Mouse (Mus musculus) mouse embryonic stem cell (cell line): ENCODE measurements around the gene Ikzf3.

Experiments used
- in situ Hi-C, 2 experiments: fragments of 300-500 bp; cut with MboI; formaldehyde crosslinking; loops; 1 replicate in 1 of 2; 3 replicates in 1 of 2; pipeline ENCODE4 v1.14.3; 2019 to 2020; ENCODE audit warnings: low sequenced_read_pairs in 2 of 2, low pct_unique_long_range_greater_than_20kb in 1 of 2, mixed read lengths in 1 of 2; ENCODE audit not compliant: unreplicated experiment in 1 of 2

The Ikzf3 gene

GRCm38 (mm10) chr11:98580301-98581121, 34.7 kb upstream of the Ikzf3 start:
- in situ Hi-C loops: no loop called here

DNA sequence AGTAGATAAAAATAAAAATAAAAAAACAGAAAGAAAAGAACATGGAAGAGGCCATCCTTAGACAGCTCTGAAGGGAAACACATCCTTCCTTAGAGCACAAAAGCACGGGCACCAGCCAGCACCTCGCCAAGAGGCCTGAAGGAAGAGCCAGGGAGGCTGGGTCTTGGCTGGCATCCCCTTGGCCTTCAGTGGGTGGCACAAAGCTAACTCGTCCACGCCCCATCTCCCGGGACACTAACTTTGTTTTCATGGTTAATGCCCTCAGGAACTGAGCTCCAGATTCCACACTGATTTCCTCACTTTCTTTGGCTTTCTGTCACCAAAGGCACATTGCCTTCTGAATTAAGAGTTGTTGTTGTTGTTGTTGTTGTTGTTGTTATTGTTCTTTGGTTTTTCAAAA, 31.9 kb upstream of the Ikzf3 start:
- in situ Hi-C loops: no loop called here

DNA sequence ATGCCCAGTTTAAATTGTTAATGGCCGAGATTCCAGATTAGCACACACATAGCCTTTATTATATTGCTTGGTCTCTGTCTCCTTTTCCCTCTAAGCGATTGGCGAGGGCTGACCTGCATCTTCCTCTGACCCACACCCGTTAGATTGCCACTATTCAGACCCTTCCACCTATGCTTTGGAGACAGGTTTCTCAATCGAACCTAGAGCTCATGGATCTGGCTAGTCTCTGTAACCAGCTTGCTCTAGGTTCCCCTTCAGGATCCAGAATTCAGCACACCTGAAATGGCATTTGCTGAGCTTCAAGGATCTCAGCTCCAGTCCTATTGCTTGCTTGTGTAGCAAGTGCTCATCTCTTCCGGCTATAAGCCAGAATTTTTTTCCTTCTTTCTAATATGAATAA, 23.6 kb upstream of the Ikzf3 start:
- in situ Hi-C loops: no loop called here

- in situ Hi-C loops: no loop called here
Measured at GRCm38 (mm10) chr11:98568326-98568725, 22.5 kb upstream of the Ikzf3 start.

DNA sequence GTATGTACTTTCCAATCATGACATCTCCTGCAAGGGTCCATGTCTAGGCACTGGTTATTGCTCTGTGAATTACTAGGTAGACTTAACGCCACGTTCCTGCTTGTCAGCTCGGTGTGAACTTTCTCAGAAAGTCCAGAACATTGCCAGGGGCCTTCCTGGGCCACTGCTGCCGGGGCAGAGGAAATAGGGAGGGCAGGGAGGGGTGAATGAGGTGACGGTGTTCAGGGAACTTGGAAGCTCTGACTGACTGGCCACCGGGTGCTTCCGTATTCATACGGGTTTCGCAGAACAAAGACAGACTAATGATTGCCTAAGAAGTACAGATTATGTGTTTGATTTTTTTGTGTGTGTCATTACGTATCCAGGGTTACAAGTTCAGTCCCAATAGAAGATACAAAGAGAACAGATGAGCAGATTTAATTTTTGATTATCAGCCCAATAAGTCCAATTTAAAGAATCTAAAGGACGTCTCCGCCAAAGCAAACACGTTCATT, 18.1 kb upstream of the Ikzf3 start:
- in situ Hi-C loops: no loop called here

GRCm38 (mm10) chr11:98563025-98563424, 17.2 kb upstream of the Ikzf3 start:
- in situ Hi-C loops: no loop called here

DNA sequence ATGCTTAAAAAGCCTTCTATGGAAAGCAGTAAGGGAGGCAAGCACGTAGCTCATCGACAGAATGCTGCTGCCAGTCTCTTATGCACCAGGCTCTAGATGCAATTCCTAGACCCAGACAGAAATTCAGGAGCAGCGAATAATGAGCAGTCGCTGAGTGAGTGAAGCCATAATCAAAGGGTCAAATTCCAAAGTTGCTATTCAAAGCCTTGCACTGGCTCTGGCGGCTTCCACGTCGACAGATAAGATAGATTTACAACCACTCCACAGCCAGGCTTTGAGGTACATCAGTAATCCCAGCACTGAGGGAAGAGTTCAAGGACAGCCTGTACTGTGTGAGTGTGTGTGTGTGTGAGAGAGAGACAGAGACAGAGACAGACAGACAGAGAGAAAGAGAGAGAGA, 15.1 kb upstream of the Ikzf3 start:
- in situ Hi-C loops: no loop called here

DNA sequence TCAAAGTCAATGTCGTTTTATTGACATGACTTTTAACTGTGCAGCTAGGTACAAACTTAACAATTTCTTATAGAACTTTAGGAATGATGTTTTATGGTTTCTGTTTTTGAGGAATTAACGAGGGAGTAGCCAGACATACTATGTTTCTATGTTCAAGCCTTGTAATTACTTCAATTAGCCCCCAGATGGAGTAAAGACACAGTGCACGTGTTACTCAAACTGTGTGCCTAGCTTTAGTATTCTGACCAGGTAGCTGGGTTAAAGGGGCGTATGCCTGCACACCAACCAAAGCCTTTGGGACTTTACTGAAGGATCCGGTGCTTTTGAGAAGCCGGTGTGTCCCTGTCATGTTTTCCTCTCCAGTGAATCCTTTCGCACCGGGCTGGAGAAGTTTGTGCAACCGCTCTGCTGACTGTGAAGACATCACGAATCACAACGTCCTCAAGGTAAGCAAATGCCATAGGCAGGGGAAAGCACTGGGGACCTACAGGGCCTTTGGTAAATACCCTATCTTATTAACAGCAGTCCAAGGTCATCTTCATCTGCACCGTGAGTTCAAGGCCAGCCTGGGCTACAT, 9.4 kb upstream of the Ikzf3 start:
- in situ Hi-C loops: no loop called here

GRCm38 (mm10) chr11:98553966-98554365, 8.1 kb upstream of the Ikzf3 start:
- in situ Hi-C loops: no loop called here

DNA sequence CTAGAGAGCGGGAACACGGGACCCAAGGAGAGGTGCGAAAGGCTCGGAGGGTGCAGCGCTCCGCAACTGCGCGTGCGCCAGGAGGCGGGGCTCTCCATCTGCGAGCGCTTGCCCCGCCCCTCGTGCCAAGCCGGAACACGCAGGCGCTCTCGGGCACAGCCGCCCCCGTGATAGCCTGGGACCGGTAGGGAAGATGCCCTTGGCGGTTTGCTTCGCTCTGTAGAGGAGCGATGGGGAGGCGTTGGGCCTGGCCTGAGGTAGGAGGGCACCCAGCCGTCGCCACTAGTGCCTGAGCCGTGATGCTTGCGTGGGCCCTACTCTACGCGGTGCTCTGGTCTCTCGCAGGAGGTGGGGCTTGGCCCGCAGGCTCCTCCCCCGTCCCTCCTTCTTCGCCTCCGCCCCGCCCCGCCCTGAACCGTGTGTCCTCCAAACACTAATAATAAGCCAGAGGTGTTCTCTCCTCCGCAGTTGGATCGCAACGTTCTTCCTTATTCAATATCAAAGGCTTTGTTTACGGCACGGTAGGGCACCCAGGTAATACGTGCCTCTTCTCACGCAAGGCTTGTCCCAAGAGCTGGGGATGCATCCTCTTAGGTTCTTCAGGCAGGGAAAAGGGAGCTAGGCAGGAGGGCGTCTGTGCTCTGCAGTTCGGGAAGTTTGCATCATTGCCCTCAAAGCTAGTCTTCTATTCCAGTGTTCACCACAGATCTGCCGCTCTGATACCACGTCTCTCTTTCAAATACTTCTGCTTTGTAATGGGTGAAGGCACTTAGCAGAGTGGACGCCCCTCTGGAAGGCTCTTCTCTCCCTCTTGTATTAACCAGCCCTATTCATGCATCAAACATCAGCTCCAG, 5.4 kb upstream of the Ikzf3 start, which contains the start of gene Zpbp2:
Zpbp2 (plus strand) TSS at position 123 of the 854 bp plus-strand sequence.
- in situ Hi-C loops: no loop called here

DNA sequence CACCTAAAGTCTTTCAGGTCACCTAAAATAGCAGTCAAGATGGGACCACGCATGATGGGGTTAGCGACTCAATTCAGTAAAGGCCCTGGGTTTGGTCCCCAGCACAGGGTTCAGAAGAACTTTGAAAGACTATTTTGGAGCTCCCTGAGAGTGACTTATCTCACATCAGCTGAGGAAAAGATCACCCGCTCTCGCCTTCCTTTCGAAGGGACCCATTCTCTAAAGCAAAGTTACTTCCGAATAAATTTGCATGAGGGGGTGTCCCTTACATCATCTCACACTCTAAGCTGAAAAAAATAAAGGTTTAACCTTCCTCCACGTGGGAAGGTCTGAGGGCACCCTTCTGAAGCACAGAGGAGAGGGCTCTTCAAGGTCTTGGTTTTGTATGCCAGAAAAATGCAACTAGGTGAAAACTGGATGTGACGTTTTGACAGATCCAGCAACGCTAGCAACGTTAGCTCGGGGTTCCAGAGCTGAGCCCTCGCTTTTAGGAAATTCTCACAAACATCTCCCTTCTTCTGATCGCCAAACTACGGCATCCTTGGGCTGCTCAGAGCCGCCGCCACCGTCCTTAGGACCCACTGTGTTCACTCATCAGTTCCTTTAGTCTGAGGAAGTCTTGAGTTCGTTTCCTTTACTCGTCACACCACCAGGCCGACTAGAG, 4.6 kb upstream of the Ikzf3 start:
- in situ Hi-C loops: no loop called here

- in situ Hi-C loops: no loop called here
Measured at GRCm38 (mm10) chr11:98549363-98549762, 3.5 kb upstream of the Ikzf3 start.

- in situ Hi-C loops: no loop called here
Measured at GRCm38 (mm10) chr11:98547308-98547693, 1.5 kb upstream of the Ikzf3 start.

GRCm38 (mm10) chr11:98546529-98547307, 887 bp upstream of the Ikzf3 start:
- in situ Hi-C loops: no loop called here

DNA sequence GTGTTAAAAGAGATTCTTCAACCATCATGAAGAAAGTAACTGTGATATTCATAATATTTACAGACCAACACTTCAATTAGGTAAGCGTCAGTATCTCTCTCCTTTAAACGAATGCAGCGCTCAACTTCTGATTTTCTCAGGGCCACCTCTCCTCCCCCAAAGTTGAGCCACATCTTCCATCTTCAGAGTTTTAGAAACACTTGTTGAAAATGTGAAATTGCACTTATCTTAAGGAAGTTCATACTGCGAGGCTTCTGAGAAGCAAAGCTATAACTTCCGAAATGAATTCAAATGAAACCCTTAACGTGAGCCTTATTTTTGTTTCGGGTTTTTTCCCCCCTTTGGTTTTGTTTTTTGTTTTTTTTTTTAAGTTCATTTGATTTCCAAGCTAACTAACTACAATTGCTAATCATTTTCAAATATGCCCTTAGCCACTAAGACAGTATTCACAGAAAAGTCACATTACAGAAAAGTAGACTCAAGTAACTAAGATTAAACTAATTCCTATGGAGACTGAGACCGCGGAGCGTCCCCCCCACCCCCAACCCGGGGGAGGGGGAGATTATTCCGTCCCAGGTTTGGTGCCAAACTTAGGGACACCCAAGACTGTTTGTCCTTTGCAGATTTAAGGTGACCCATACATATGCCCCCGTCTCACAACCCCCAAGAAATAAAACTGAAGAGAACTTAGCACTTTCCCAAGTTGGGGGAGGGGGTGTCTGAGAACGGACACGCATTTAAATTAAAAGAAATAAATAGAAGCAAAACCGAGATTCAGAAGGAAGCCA, 747 bp downstream of the Ikzf3 start:
- in situ Hi-C loops: no loop called here

DNA sequence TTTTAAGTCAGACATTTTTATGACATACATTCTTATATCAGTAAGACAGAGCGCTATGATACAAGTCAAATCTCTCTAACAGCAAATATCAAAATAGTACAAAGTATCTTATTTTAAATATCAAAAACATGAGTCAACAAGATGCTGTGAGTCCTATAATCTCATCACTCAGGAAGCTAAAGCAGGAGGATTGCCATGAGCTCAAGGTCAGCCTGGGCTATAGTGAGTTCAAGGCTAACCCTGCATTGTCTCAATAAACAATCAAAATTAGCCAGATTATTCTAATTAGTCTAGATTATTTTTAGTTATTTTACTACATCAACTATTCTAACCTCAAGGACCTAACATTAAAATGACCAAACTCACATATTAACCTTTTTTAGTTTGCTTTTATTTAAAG, 2.4 kb downstream of the Ikzf3 start:
- in situ Hi-C loops: no loop called here

GRCm38 (mm10) chr11:98542553-98542952, 3.3 kb downstream of the Ikzf3 start:
- in situ Hi-C loops: no loop called here
